22 mouse cellular contexts compared by ENCODE assay signal in the genomic region with DNA sequence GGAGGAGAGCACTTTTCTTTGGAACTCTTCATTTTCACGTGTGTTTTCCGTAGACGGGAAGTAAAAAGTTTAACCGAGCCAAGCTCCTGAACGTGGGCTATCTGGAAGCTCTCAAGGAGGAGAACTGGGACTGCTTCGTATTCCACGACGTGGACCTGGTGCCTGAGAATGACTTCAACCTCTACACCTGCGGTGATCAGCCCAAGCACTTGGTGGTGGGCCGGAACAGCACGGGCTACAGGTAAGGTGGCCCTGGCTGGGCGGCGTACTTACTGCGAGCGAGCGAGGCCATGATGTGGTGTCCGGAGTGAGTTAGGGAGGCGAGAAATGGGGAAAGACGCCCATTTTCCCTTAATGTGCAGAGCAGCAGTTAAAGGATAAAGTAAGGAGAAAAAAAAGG. TPM values are rescaled to one million over a fixed set of nuclear protein-coding genes. Genes with fewer than 3 reads are reported as not detected.
DNase-seq lines count a peak whose midpoint lies in the region; ATAC-seq and TF ChIP-seq lines count a peak whose summit lies in the region.
"Had no signal": no experiment of that assay in that cellular context is flagged by ENCODE, and none has a peak within 500 bp of the region (broad histone marks: within the 10 kb centered on the region; RNA-seq: fewer than 3 reads in every experiment).

No protein-coding gene starts in this region.

- no peak overlapping the region for H3K4me2 ChIP-seq in intestine, embryonic 16.5 days (ENCODE audit: low read depth, low read length)
- H3K4me2 ChIP-seq in intestine, embryonic 15.5 days (replicated peaks): no peak overlapping the region
- no peak overlapping the region for H3K4me2 ChIP-seq in liver, postnatal 0 days (ENCODE audit: low read depth, low read length)
- no peak overlapping the region for H3K4me2 ChIP-seq in liver, embryonic 11.5 days
- H3K4me2 ChIP-seq: embryonic facial prominence, embryonic 13.5 days; midbrain, embryonic 11.5 days had no signal

- peak overlapping the region; percentile 60 for H3K27ac ChIP-seq in heart, adult 2 months
- H3K27ac ChIP-seq in intestine, embryonic 16.5 days (ENCODE audit: low read length): 0 out of 2 replicates have a peak overlapping the region, but pooled peaks have one; percentile 41
- no peak overlapping the region for H3K27ac ChIP-seq in intestine, embryonic 15.5 days
- H3K27ac ChIP-seq in liver, postnatal 0 days (ENCODE audit: low read depth): 0 out of 2 replicates have a peak overlapping the region, but pooled peaks have one; percentile 4
- no peak overlapping the region for H3K27ac ChIP-seq in liver, embryonic 11.5 days (ENCODE audit: low read depth, low read length)
- H3K27ac ChIP-seq: embryonic facial prominence, embryonic 13.5 days; hindbrain, postnatal 0 days; left cerebral cortex, adult 2 months; liver, embryonic 14.5 days had no signal

- peaks cover 11% of the 10 kb centered on the region for H3K36me3 ChIP-seq in heart, adult 2 months (ENCODE audit: control insufficient read depth, insufficient read depth, low read length)
- 0 out of 2 replicates have a peak, but pooled peaks cover 2% of the 10 kb centered on the region for H3K36me3 ChIP-seq in intestine, embryonic 16.5 days (ENCODE audit: control insufficient read depth, insufficient read depth, low read length)
- peaks cover 3% of the 10 kb centered on the region; the same call in 1 of the 2 replicates for H3K36me3 ChIP-seq in intestine, embryonic 15.5 days
- no peaks in the 10 kb centered on the region for H3K36me3 ChIP-seq in liver, postnatal 0 days (replicated peaks; ENCODE audit: insufficient read depth, low read length)
- H3K36me3 ChIP-seq in liver, embryonic 11.5 days (ENCODE audit: control insufficient read depth, insufficient read depth, low read length): no peaks in the 10 kb centered on the region

- no peak for TF ChIP-seq CTCF in heart, adult 2 months (IDR thresholded peaks at IDR 0.05)
- TF ChIP-seq CTCF in liver, postnatal 0 days (IDR thresholded peaks at IDR 0.05; ENCODE audit: low read depth): no peak

- H3K79me2 ChIP-seq in heart, adult 2 months (replicated peaks; ENCODE audit: control insufficient read depth, insufficient read depth, low read length): no peaks in the 10 kb centered on the region

- no peak for TF ChIP-seq EP300 in heart, adult 2 months (IDR thresholded peaks at IDR 0.05; ENCODE audit: insufficient read depth, low read depth, low read length)
- no peak for TF ChIP-seq EP300 in liver, postnatal 0 days (IDR thresholded peaks at IDR 0.05; ENCODE audit: low read depth)

- TF ChIP-seq POLR2A in heart, adult 2 months (IDR thresholded peaks at IDR 0.05; ENCODE audit: insufficient read depth, low read depth, low read length): no peak

- H3K9ac ChIP-seq in heart, adult 2 months (ENCODE audit: low read depth, low read length): no peak overlapping the region
- H3K9ac ChIP-seq in intestine, embryonic 16.5 days (ENCODE audit: low read depth, low read length): no peak overlapping the region
- no peak overlapping the region for H3K9ac ChIP-seq in intestine, embryonic 15.5 days
- no peak overlapping the region for H3K9ac ChIP-seq in liver, postnatal 0 days (replicated peaks)
- H3K9ac ChIP-seq in liver, embryonic 11.5 days (ENCODE audit: low read depth, low read length): no peak overlapping the region
- H3K9ac ChIP-seq: embryonic facial prominence, embryonic 13.5 days; liver, embryonic 14.5 days had no signal

- WGBS in heart, adult 2 months: 94% methylated on average over 19 of the region's 19 CpGs
- WGBS in intestine, embryonic 16.5 days: 93% methylated on average over 19 of the region's 19 CpGs
- 95% methylated on average over 19 of the region's 19 CpGs for WGBS in intestine, embryonic 15.5 days
- 90% methylated on average over 19 of the region's 19 CpGs for WGBS in liver, postnatal 0 days (ENCODE audit: insufficient replicate concordance)
- WGBS in liver, embryonic 11.5 days: 93% methylated on average over 19 of the region's 19 CpGs

- intact Hi-C loops in heart, adult 2 months (cut with DNase I): loop anchor here (2.0 kb wide), 2 partner anchors 15 to 55 kb away; partner anchors contain the start of gene B4galt4
- intact Hi-C loops in heart, postnatal 25 days (cut with DNase I): loop anchor here (2.0 kb wide), 1 partner anchor 27 kb away; no protein-coding TSS in a partner anchor

- no peaks in the 10 kb centered on the region for H3K27me3 ChIP-seq in heart, adult 2 months (ENCODE audit: control insufficient read depth, insufficient read depth, low read length)
- no peaks in the 10 kb centered on the region for H3K27me3 ChIP-seq in intestine, embryonic 16.5 days (replicated peaks; ENCODE audit: control insufficient read depth, insufficient read depth, low read length)
- no peaks in the 10 kb centered on the region for H3K27me3 ChIP-seq in intestine, embryonic 15.5 days (replicated peaks)
- H3K27me3 ChIP-seq in liver, postnatal 0 days (ENCODE audit: insufficient read depth, low read length): 0 out of 2 replicates have a peak, but pooled peaks cover 3% of the 10 kb centered on the region
- H3K27me3 ChIP-seq in liver, embryonic 11.5 days (replicated peaks; ENCODE audit: control insufficient read depth, insufficient read depth, low read length): peaks cover 13% of the 10 kb centered on the region
- H3K27me3 ChIP-seq: CH12.LX; embryonic facial prominence, embryonic 13.5 days had no signal

- no peak overlapping the region for H3K4me3 ChIP-seq in heart, adult 2 months
- H3K4me3 ChIP-seq in intestine, embryonic 16.5 days (ENCODE audit: low read length): no peak overlapping the region
- no peak overlapping the region for H3K4me3 ChIP-seq in intestine, embryonic 15.5 days (replicated peaks)
- no peak overlapping the region for H3K4me3 ChIP-seq in liver, postnatal 0 days (ENCODE audit: low read depth, low read length)
- no peak overlapping the region for H3K4me3 ChIP-seq in liver, embryonic 11.5 days (ENCODE audit: low read depth, low read length)
- H3K4me3 ChIP-seq: embryonic facial prominence, embryonic 13.5 days; left cerebral cortex, adult 2 months had no signal

- peaks cover 7% of the 10 kb centered on the region for H3K4me1 ChIP-seq in heart, adult 2 months (ENCODE audit: control insufficient read depth, insufficient read depth, low read length)
- peaks cover 2% of the 10 kb centered on the region; the same call in 1 of the 2 replicates for H3K4me1 ChIP-seq in intestine, embryonic 16.5 days (ENCODE audit: control insufficient read depth, insufficient read depth, low read length)
- 0 out of 2 replicates have a peak, but pooled peaks cover 2% of the 10 kb centered on the region for H3K4me1 ChIP-seq in intestine, embryonic 15.5 days (replicated peaks)
- H3K4me1 ChIP-seq in liver, postnatal 0 days (ENCODE audit: insufficient read depth): peaks cover 5% of the 10 kb centered on the region; the same call in 1 of the 2 replicates
- H3K4me1 ChIP-seq in liver, embryonic 11.5 days (replicated peaks; ENCODE audit: control insufficient read depth, insufficient read depth, low read length): peaks cover 9% of the 10 kb centered on the region

- no peaks in the 10 kb centered on the region for H3K9me3 ChIP-seq in intestine, embryonic 16.5 days (ENCODE audit: control insufficient read depth, low read length)
- H3K9me3 ChIP-seq in intestine, embryonic 15.5 days: no peaks in the 10 kb centered on the region
- no peaks in the 10 kb centered on the region for H3K9me3 ChIP-seq in liver, postnatal 0 days (ENCODE audit: low read length)
- H3K9me3 ChIP-seq in liver, embryonic 11.5 days (ENCODE audit: control insufficient read depth, low read length): no peaks in the 10 kb centered on the region
- H3K9me3 ChIP-seq: embryonic facial prominence, embryonic 13.5 days had no signal

- no peak for DNase-seq in heart, adult 2 months
- no peak for DNase-seq in heart, postnatal 25 days (ENCODE audit: low spot score)
- no peak for DNase-seq in liver, postnatal 0 days
- DNase-seq in liver, embryonic 11.5 days (ENCODE audit: low spot score): no peak
- DNase-seq in urinary bladder, adult 2 months (ENCODE audit: low spot score): peak; percentile 14
- no peak for DNase-seq in urinary bladder, postnatal 14 days (ENCODE audit: low spot score)
- DNase-seq: cerebellum, adult 11 months; cerebellum, postnatal 10 days; retina, postnatal 1 day; thymus, postnatal 14 days had no signal

- no peak for ATAC-seq in intestine, embryonic 16.5 days
- no peak for ATAC-seq in intestine, embryonic 15.5 days
- ATAC-seq in liver, postnatal 0 days: no peak
- ATAC-seq in liver, embryonic 11.5 days (replicated peaks; ENCODE audit: low FRiP score): no peak
- ATAC-seq: forebrain, embryonic 16.5 days; hindbrain, postnatal 0 days had no signal

RNA-seq across cellular contexts. Expression of gene B4galt4, which starts 15.6 kb away (rescaled TPM):
- 10 to 100 TPM in 1 of 2 experiments, 1 to 10 TPM in 1; 8.1 to 13.2 TPM for total RNA-seq in heart, adult 2 months (2021)
- polyA plus RNA-seq in heart, adult 2 months (2012; rRNA removed): 6.4 and 9.6 TPM in 2 replicates
- 10 to 100 TPM in 1 of 2 experiments, 1 to 10 TPM in 1; 9.2 to 11.0 TPM for total RNA-seq in heart, postnatal 25 days (2021)
- 21.7 and 22.0 TPM in 2 replicates for polyA plus RNA-seq in intestine, embryonic 16.5 days (2015; fragmentation: Nextera tagmentation; extraction: Ambion mirVana)
- 21.5 and 22.1 TPM in 2 replicates for polyA plus RNA-seq in intestine, embryonic 15.5 days (2015; fragmentation: Nextera tagmentation; extraction: Ambion mirVana)
- polyA plus RNA-seq in liver, postnatal 0 days (2015; fragmentation: Nextera tagmentation; extraction: Ambion mirVana): 3.0 and 3.4 TPM in 2 replicates
- 9.6 and 10.2 TPM in 2 replicates for polyA plus RNA-seq in liver, embryonic 11.5 days (2014; fragmentation: Nextera tagmentation; extraction: Ambion mirVana)
- 16.6 and 17.2 TPM in 2 replicates for polyA plus RNA-seq in urinary bladder, adult 2 months (2012; rRNA removed)
- total RNA-seq: CH12.LX, MEL had no signal

RNA-seq across cellular contexts. Expression of gene Upk1b, which starts 42.5 kb away (rescaled TPM):
- total RNA-seq in heart, adult 2 months (2021): 1 to 10 TPM; 3.2 to 3.8 TPM
- polyA plus RNA-seq in heart, adult 2 months (2012; rRNA removed): 8.4 and 10.2 TPM in 2 replicates
- total RNA-seq in heart, postnatal 25 days (2021): 1 to 10 TPM; 4.4 to 6.8 TPM
- polyA plus RNA-seq in intestine, embryonic 16.5 days (2015; fragmentation: Nextera tagmentation; extraction: Ambion mirVana): 12.0 and 13.6 TPM in 2 replicates
- 14.4 and 16.8 TPM in 2 replicates for polyA plus RNA-seq in intestine, embryonic 15.5 days (2015; fragmentation: Nextera tagmentation; extraction: Ambion mirVana)
- 2.6 and 2.8 TPM in 2 replicates for polyA plus RNA-seq in liver, postnatal 0 days (2015; fragmentation: Nextera tagmentation; extraction: Ambion mirVana)
- 5.3 and 6.5 TPM in 2 replicates for polyA plus RNA-seq in liver, embryonic 11.5 days (2014; fragmentation: Nextera tagmentation; extraction: Ambion mirVana)
- polyA plus RNA-seq in urinary bladder, adult 2 months (2012; rRNA removed): 1,242 and 1,579 TPM in 2 replicates
- total RNA-seq: CH12.LX; hematopoietic stem cell, adult 5-6 weeks; MEL; monocyte, adult 5-6 weeks had no signal

RNA-seq across cellular contexts. Expression of gene Arhgap31, which starts 44.6 kb away (rescaled TPM):
- 10 to 100 TPM; 38.2 to 41.2 TPM for total RNA-seq in heart, adult 2 months (2021)
- polyA plus RNA-seq in heart, adult 2 months (2012; rRNA removed): 14.1 and 20.1 TPM in 2 replicates
- total RNA-seq in heart, postnatal 25 days (2021): 10 to 100 TPM; 34.8 to 48.2 TPM
- 5.7 TPM in 2 replicates for polyA plus RNA-seq in intestine, embryonic 16.5 days (2015; fragmentation: Nextera tagmentation; extraction: Ambion mirVana)
- 6.8 and 7.6 TPM in 2 replicates for polyA plus RNA-seq in intestine, embryonic 15.5 days (2015; fragmentation: Nextera tagmentation; extraction: Ambion mirVana)
- polyA plus RNA-seq in liver, postnatal 0 days (2015; fragmentation: Nextera tagmentation; extraction: Ambion mirVana): 1.6 and 1.7 TPM in 2 replicates
- polyA plus RNA-seq in liver, embryonic 11.5 days (2014; fragmentation: Nextera tagmentation; extraction: Ambion mirVana): 7.0 and 7.4 TPM in 2 replicates
- 7.8 and 13.3 TPM in 2 replicates for polyA plus RNA-seq in urinary bladder, adult 2 months (2012; rRNA removed)

Comparison
In these comparisons a context has a peak if more than half of its experiments do, and no peak if none do; other contexts are left out.
1. H3K27ac ChIP-seq: peak in heart, adult 2 months (single experiment), intestine, embryonic 16.5 days (single experiment) and liver, postnatal 0 days (single experiment); none in intestine, embryonic 15.5 days (single experiment) and liver, embryonic 11.5 days (single experiment).
2. RNA of gene Upk1b, which starts 42.5 kb away (polyA plus RNA-seq): 1,242 to 1,579 TPM in urinary bladder, adult 2 months; 14.4 to 16.8 TPM in intestine, embryonic 15.5 days, 12.0 to 13.6 TPM in intestine, embryonic 16.5 days, 8.4 to 10.2 TPM in heart, adult 2 months, 5.3 to 6.5 TPM in liver, embryonic 11.5 days and 2.6 to 2.8 TPM in liver, postnatal 0 days; every median in the first group is over 10 times any median in the second.